Mouse (Mus musculus): ENCODE measurements around the gene Gm20481. TPM values are rescaled to one million over a fixed set of nuclear protein-coding genes. Genes with fewer than 3 reads are reported as not detected.

The Gm20481 gene
- polyA plus RNA-seq (2014; fragmentation: Illumina TruSeq; extraction: RNeasy Lipid Tissue Mini Kit (QIAGEN cat#74804); ENCODE audit: low read depth, low replicate concordance) = not detected

GRCm38 (mm10) chr17:34969822-34970221 is at the start of gene Gm20481:
Gene Gm20481 (plus strand): TSS chr17:34969912.

GRCm38 (mm10) chr17:34931061-34931734 is 38.5 kb upstream of the Gm20481 start, which contains the start of gene Neu1:
Gene Neu1 (plus strand): TSS chr17:34931253.

GRCm38 (mm10) chr17:34959130-34959778 is 10.5 kb upstream of the Gm20481 start, which contains the start of gene Hspa1b:
Gene Hspa1b (minus strand): TSS chr17:34959238.

GRCm38 (mm10) chr17:34972069-34972749 is 2.5 kb downstream of the Gm20481 start, which contains the start of the genes Hspa1a and Hspa1l:
Gene Hspa1a (minus strand): TSS chr17:34972156.
Gene Hspa1l (plus strand): TSS chr17:34972703.

GRCm38 (mm10) chr17:34981690-34982180 is 12.0 kb downstream of the Gm20481 start, which contains the start of gene Lsm2:
Gene Lsm2 (plus strand): TSS chr17:34981862.

GRCm38 (mm10) chr17:35000717-35001451 is 31.2 kb downstream of the Gm20481 start, which contains the start of gene Vars:
Gene Vars (plus strand): TSS chr17:35000987.

GRCm38 (mm10) chr17:35016376-35016775 is 46.7 kb downstream of the Gm20481 start, which contains the start of gene Vwa7:
Gene Vwa7 (plus strand): TSS chr17:35016579.

Other genes starting within 250 kb of the Gm20481 start
- 1.2 TPM for gene C4b, start 226.0 kb upstream of the Gm20481 start, polyA plus RNA-seq (2014; fragmentation: Illumina TruSeq; extraction: RNeasy Lipid Tissue Mini Kit (QIAGEN cat#74804); ENCODE audit: low read depth, low replicate concordance)
- gene Cyp21a1, start 165.4 kb upstream of the Gm20481 start, polyA plus RNA-seq (2014; fragmentation: Illumina TruSeq; extraction: RNeasy Lipid Tissue Mini Kit (QIAGEN cat#74804); ENCODE audit: low read depth, low replicate concordance) = not detected
- gene Stk19, start 133.0 kb upstream of the Gm20481 start, polyA plus RNA-seq (2014; fragmentation: Illumina TruSeq; extraction: RNeasy Lipid Tissue Mini Kit (QIAGEN cat#74804); ENCODE audit: low read depth, low replicate concordance) = 8.2 TPM
- gene Dxo, start 132.9 kb upstream of the Gm20481 start, polyA plus RNA-seq (2014; fragmentation: Illumina TruSeq; extraction: RNeasy Lipid Tissue Mini Kit (QIAGEN cat#74804); ENCODE audit: low read depth, low replicate concordance) = 5.8 TPM
- gene Skiv2l, start 119.7 kb upstream of the Gm20481 start, polyA plus RNA-seq (2014; fragmentation: Illumina TruSeq; extraction: RNeasy Lipid Tissue Mini Kit (QIAGEN cat#74804); ENCODE audit: low read depth, low replicate concordance) = 7.9 TPM
- 10.0 TPM for gene Nelfe, start 119.5 kb upstream of the Gm20481 start, polyA plus RNA-seq (2014; fragmentation: Illumina TruSeq; extraction: RNeasy Lipid Tissue Mini Kit (QIAGEN cat#74804); ENCODE audit: low read depth, low replicate concordance)
- 0.43 TPM for gene Cfb, start 107.4 kb upstream of the Gm20481 start, polyA plus RNA-seq (2014; fragmentation: Illumina TruSeq; extraction: RNeasy Lipid Tissue Mini Kit (QIAGEN cat#74804); ENCODE audit: low read depth, low replicate concordance)
- gene Zbtb12, start 90.4 kb upstream of the Gm20481 start, polyA plus RNA-seq (2014; fragmentation: Illumina TruSeq; extraction: RNeasy Lipid Tissue Mini Kit (QIAGEN cat#74804); ENCODE audit: low read depth, low replicate concordance) = 0.18 TPM
- gene Gm20547, start 87.9 kb upstream of the Gm20481 start, polyA plus RNA-seq (2014; fragmentation: Illumina TruSeq; extraction: RNeasy Lipid Tissue Mini Kit (QIAGEN cat#74804); ENCODE audit: low read depth, low replicate concordance) = 0.08 TPM
- 6.5 TPM for gene C2, start 71.6 kb upstream of the Gm20481 start, polyA plus RNA-seq (2014; fragmentation: Illumina TruSeq; extraction: RNeasy Lipid Tissue Mini Kit (QIAGEN cat#74804); ENCODE audit: low read depth, low replicate concordance)
- 25.4 TPM for gene Ehmt2, start 71.4 kb upstream of the Gm20481 start, polyA plus RNA-seq (2014; fragmentation: Illumina TruSeq; extraction: RNeasy Lipid Tissue Mini Kit (QIAGEN cat#74804); ENCODE audit: low read depth, low replicate concordance)
- not detected for gene Slc44a4, start 55.4 kb upstream of the Gm20481 start, polyA plus RNA-seq (2014; fragmentation: Illumina TruSeq; extraction: RNeasy Lipid Tissue Mini Kit (QIAGEN cat#74804); ENCODE audit: low read depth, low replicate concordance)
- 0.41 TPM for gene Neu1, start 38.7 kb upstream of the Gm20481 start, polyA plus RNA-seq (2014; fragmentation: Illumina TruSeq; extraction: RNeasy Lipid Tissue Mini Kit (QIAGEN cat#74804); ENCODE audit: low read depth, low replicate concordance)
- 0.56 TPM for gene Hspa1b, start 10.7 kb upstream of the Gm20481 start, polyA plus RNA-seq (2014; fragmentation: Illumina TruSeq; extraction: RNeasy Lipid Tissue Mini Kit (QIAGEN cat#74804); ENCODE audit: low read depth, low replicate concordance)
- 0.57 TPM for gene Hspa1a, start 2.2 kb downstream of the Gm20481 start, polyA plus RNA-seq (2014; fragmentation: Illumina TruSeq; extraction: RNeasy Lipid Tissue Mini Kit (QIAGEN cat#74804); ENCODE audit: low read depth, low replicate concordance)
- 215 TPM for gene Hspa1l, start 2.8 kb downstream of the Gm20481 start, polyA plus RNA-seq (2014; fragmentation: Illumina TruSeq; extraction: RNeasy Lipid Tissue Mini Kit (QIAGEN cat#74804); ENCODE audit: low read depth, low replicate concordance)
- gene Lsm2, start 11.9 kb downstream of the Gm20481 start, polyA plus RNA-seq (2014; fragmentation: Illumina TruSeq; extraction: RNeasy Lipid Tissue Mini Kit (QIAGEN cat#74804); ENCODE audit: low read depth, low replicate concordance) = 115 TPM
- 53.6 TPM for gene Vars, start 31.1 kb downstream of the Gm20481 start, polyA plus RNA-seq (2014; fragmentation: Illumina TruSeq; extraction: RNeasy Lipid Tissue Mini Kit (QIAGEN cat#74804); ENCODE audit: low read depth, low replicate concordance)
- 0.15 TPM for gene Vwa7, start 46.7 kb downstream of the Gm20481 start, polyA plus RNA-seq (2014; fragmentation: Illumina TruSeq; extraction: RNeasy Lipid Tissue Mini Kit (QIAGEN cat#74804); ENCODE audit: low read depth, low replicate concordance)
- not detected for gene Sapcd1, start 58.1 kb downstream of the Gm20481 start, polyA plus RNA-seq (2014; fragmentation: Illumina TruSeq; extraction: RNeasy Lipid Tissue Mini Kit (QIAGEN cat#74804); ENCODE audit: low read depth, low replicate concordance)
- 8.7 TPM for gene Msh5, start 76.8 kb downstream of the Gm20481 start, polyA plus RNA-seq (2014; fragmentation: Illumina TruSeq; extraction: RNeasy Lipid Tissue Mini Kit (QIAGEN cat#74804); ENCODE audit: low read depth, low replicate concordance)
- 10.5 TPM for gene Clic1, start 80.1 kb downstream of the Gm20481 start, polyA plus RNA-seq (2014; fragmentation: Illumina TruSeq; extraction: RNeasy Lipid Tissue Mini Kit (QIAGEN cat#74804); ENCODE audit: low read depth, low replicate concordance)
- gene Ddah2, start 89.1 kb downstream of the Gm20481 start, polyA plus RNA-seq (2014; fragmentation: Illumina TruSeq; extraction: RNeasy Lipid Tissue Mini Kit (QIAGEN cat#74804); ENCODE audit: low read depth, low replicate concordance) = 0.56 TPM
- gene Ly6g6c, start 95.5 kb downstream of the Gm20481 start, polyA plus RNA-seq (2014; fragmentation: Illumina TruSeq; extraction: RNeasy Lipid Tissue Mini Kit (QIAGEN cat#74804); ENCODE audit: low read depth, low replicate concordance) = 19.3 TPM
- 1.5 TPM for gene Mpig6b, start 96.3 kb downstream of the Gm20481 start, polyA plus RNA-seq (2014; fragmentation: Illumina TruSeq; extraction: RNeasy Lipid Tissue Mini Kit (QIAGEN cat#74804); ENCODE audit: low read depth, low replicate concordance)
- gene Ly6g6e, start 107.0 kb downstream of the Gm20481 start, polyA plus RNA-seq (2014; fragmentation: Illumina TruSeq; extraction: RNeasy Lipid Tissue Mini Kit (QIAGEN cat#74804); ENCODE audit: low read depth, low replicate concordance) = not detected
- gene Ly6g6d, start 108.2 kb downstream of the Gm20481 start, polyA plus RNA-seq (2014; fragmentation: Illumina TruSeq; extraction: RNeasy Lipid Tissue Mini Kit (QIAGEN cat#74804); ENCODE audit: low read depth, low replicate concordance) = not detected
- gene Ly6g6f, start 115.7 kb downstream of the Gm20481 start, polyA plus RNA-seq (2014; fragmentation: Illumina TruSeq; extraction: RNeasy Lipid Tissue Mini Kit (QIAGEN cat#74804); ENCODE audit: low read depth, low replicate concordance) = not detected
- 8.2 TPM for gene Abhd16a, start 119.4 kb downstream of the Gm20481 start, polyA plus RNA-seq (2014; fragmentation: Illumina TruSeq; extraction: RNeasy Lipid Tissue Mini Kit (QIAGEN cat#74804); ENCODE audit: low read depth, low replicate concordance)
- not detected for gene Ly6g5c, start 138.4 kb downstream of the Gm20481 start, polyA plus RNA-seq (2014; fragmentation: Illumina TruSeq; extraction: RNeasy Lipid Tissue Mini Kit (QIAGEN cat#74804); ENCODE audit: low read depth, low replicate concordance)
- not detected for gene Ly6g5b, start 145.5 kb downstream of the Gm20481 start, polyA plus RNA-seq (2014; fragmentation: Illumina TruSeq; extraction: RNeasy Lipid Tissue Mini Kit (QIAGEN cat#74804); ENCODE audit: low read depth, low replicate concordance)
- 8.7 TPM for gene Gpank1, start 151.5 kb downstream of the Gm20481 start, polyA plus RNA-seq (2014; fragmentation: Illumina TruSeq; extraction: RNeasy Lipid Tissue Mini Kit (QIAGEN cat#74804); ENCODE audit: low read depth, low replicate concordance)
- gene Csnk2b, start 152.1 kb downstream of the Gm20481 start, polyA plus RNA-seq (2014; fragmentation: Illumina TruSeq; extraction: RNeasy Lipid Tissue Mini Kit (QIAGEN cat#74804); ENCODE audit: low read depth, low replicate concordance) = 948 TPM
- gene D17H6S53E, start 156.5 kb downstream of the Gm20481 start, polyA plus RNA-seq (2014; fragmentation: Illumina TruSeq; extraction: RNeasy Lipid Tissue Mini Kit (QIAGEN cat#74804); ENCODE audit: low read depth, low replicate concordance) = 0.28 TPM
- not detected for gene Apom, start 162.1 kb downstream of the Gm20481 start, polyA plus RNA-seq (2014; fragmentation: Illumina TruSeq; extraction: RNeasy Lipid Tissue Mini Kit (QIAGEN cat#74804); ENCODE audit: low read depth, low replicate concordance)
- gene Bag6, start 165.3 kb downstream of the Gm20481 start, polyA plus RNA-seq (2014; fragmentation: Illumina TruSeq; extraction: RNeasy Lipid Tissue Mini Kit (QIAGEN cat#74804); ENCODE audit: low read depth, low replicate concordance) = 44.2 TPM
- 14.1 TPM for gene Prrc2a, start 195.0 kb downstream of the Gm20481 start, polyA plus RNA-seq (2014; fragmentation: Illumina TruSeq; extraction: RNeasy Lipid Tissue Mini Kit (QIAGEN cat#74804); ENCODE audit: low read depth, low replicate concordance)
- 379 TPM for gene Aif1, start 206.2 kb downstream of the Gm20481 start, polyA plus RNA-seq (2014; fragmentation: Illumina TruSeq; extraction: RNeasy Lipid Tissue Mini Kit (QIAGEN cat#74804); ENCODE audit: low read depth, low replicate concordance)
- not detected for gene Lst1, start 218.5 kb downstream of the Gm20481 start, polyA plus RNA-seq (2014; fragmentation: Illumina TruSeq; extraction: RNeasy Lipid Tissue Mini Kit (QIAGEN cat#74804); ENCODE audit: low read depth, low replicate concordance)
- gene Ltb, start 224.5 kb downstream of the Gm20481 start, polyA plus RNA-seq (2014; fragmentation: Illumina TruSeq; extraction: RNeasy Lipid Tissue Mini Kit (QIAGEN cat#74804); ENCODE audit: low read depth, low replicate concordance) = not detected
- gene Tnf, start 232.1 kb downstream of the Gm20481 start, polyA plus RNA-seq (2014; fragmentation: Illumina TruSeq; extraction: RNeasy Lipid Tissue Mini Kit (QIAGEN cat#74804); ENCODE audit: low read depth, low replicate concordance) = not detected
- not detected for gene Lta, start 235.4 kb downstream of the Gm20481 start, polyA plus RNA-seq (2014; fragmentation: Illumina TruSeq; extraction: RNeasy Lipid Tissue Mini Kit (QIAGEN cat#74804); ENCODE audit: low read depth, low replicate concordance)